Mouse (Mus musculus) intestine, postnatal 0 days (tissue): ENCODE measurements around the gene Gpr180. TPM values are rescaled to one million over a fixed set of nuclear protein-coding genes. Genes with fewer than 3 reads are reported as not detected.
"Not testable (repeated sequence)": the region's sequence is repeated elsewhere in the genome, so short reads cannot be mapped to it uniquely, and the experiment has no call there.

Experiments
- ATAC-seq: fragments of 200-750 bp; cut with Nextera tagmentation; 2 replicates; pipeline ENCODE4 v1.8.0; 2017; ENCODE audit warnings: mild to moderate bottlenecking, moderate TSS enrichment, moderate library complexity
- H3K27ac ChIP-seq: fragments of 300-500 bp; sonication (generic); 2 replicates; pipeline ENCODE4 v1.5.1; 2014; ENCODE audit warnings: mild to moderate bottlenecking, low read depth, low read length, moderate library complexity
- H3K27me3 ChIP-seq: fragments of 300-500 bp; sonication (generic); replicated peaks from 2 replicates; pipeline ENCODE4 v1.6.1; 2014; ENCODE audit warnings: low read length, mixed read lengths; ENCODE audit not compliant: control insufficient read depth, insufficient read depth
- H3K36me3 ChIP-seq: fragments of 300-500 bp; sonication (generic); 2 replicates; pipeline ENCODE4 v1.6.1; 2014; ENCODE audit warnings: mild to moderate bottlenecking, moderate library complexity; ENCODE audit not compliant: control insufficient read depth, insufficient read depth
- H3K4me1 ChIP-seq: fragments of 300-500 bp; sonication (generic); replicated peaks from 2 replicates; pipeline ENCODE4 v1.6.1; 2014; ENCODE audit warnings: antibody characterized with exemption, low read length, mixed read lengths; ENCODE audit not compliant: control insufficient read depth, insufficient read depth
- H3K4me2 ChIP-seq: fragments of 300-500 bp; sonication (generic); replicated peaks from 2 replicates; pipeline ENCODE4 v1.6.1; 2014; ENCODE audit warnings: low read depth, mild to moderate bottlenecking, moderate library complexity
- H3K4me3 ChIP-seq: fragments of 300-500 bp; sonication (generic); 2 replicates; pipeline ENCODE4 v1.5.1; 2014; ENCODE audit warnings: low read depth, low read length
- H3K9ac ChIP-seq: fragments of 300-500 bp; sonication (generic); 2 replicates; pipeline ENCODE4 v1.6.1; 2014; ENCODE audit warnings: mild to moderate bottlenecking, low read depth, low read length
- H3K9me3 ChIP-seq: fragments of 300-500 bp; sonication (generic); 2 replicates; pipeline ENCODE4 v1.6.1; 2016; ENCODE audit warnings: mixed run types; ENCODE audit not compliant: control insufficient read depth
- CTCF ChIP-seq: sonication (generic); IDR thresholded peaks from 2 replicates; pipeline ENCODE4 v1.5.1; 2016; ENCODE audit warnings: low read depth, mild to moderate bottlenecking, control low read depth, antibody characterized with exemption, moderate library complexity
- WGBS: fragments of 180-500 bp; shearing (Covaris S2); extraction: QIAGEN DNeasy Blood & Tissue Kit; methylation state at CpG from one replicate; pipeline ENCODE4 v1.1.7; 2014; 5-methylcytosine and 5-hydroxymethylcytosine counted together
- polyA plus RNA-seq: library from polyadenylated mRNA; unstranded; fragments of >200 nt; fragmentation: Nextera tagmentation; extraction: Ambion mirVana; gene quantifications from 2 replicates; pipeline ENCODE4 v1.2.1, GENCODE M21; 2015

Gene Gpr180
- polyA plus RNA-seq, 1 experiment from 2014 or later: 27.5 TPM

DNA sequence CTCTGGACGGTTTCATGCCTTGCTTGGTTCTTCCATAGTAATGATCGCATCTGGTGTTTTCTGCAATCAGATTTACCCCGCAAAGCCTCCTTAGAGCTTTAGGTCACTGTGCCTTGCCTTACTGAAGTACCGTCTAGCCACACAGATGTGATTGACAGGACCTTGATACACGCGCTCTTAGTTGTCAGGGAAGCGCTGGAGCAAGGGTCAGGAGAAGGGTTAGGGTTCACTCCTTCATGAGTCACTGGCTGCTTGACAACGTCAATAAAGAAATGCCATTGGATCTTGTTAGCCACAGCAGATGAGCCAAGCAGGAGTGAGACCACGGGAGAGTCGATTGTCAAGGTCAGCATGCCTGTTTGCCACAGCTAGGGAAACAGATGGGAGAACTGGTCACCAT is 11.6 kb downstream of the Gpr180 start:
- Histone ChIP-seq H3K9ac (no peak overlapping the region), H3K4me3 (no peak overlapping the region), H3K36me3 (peaks cover 11% of the 10 kb centered on the region), H3K27ac (no peak overlapping the region), H3K9me3 (no peaks in the 10 kb centered on the region), H3K4me2 (no peak overlapping the region), H3K27me3 (no peaks in the 10 kb centered on the region), H3K4me1 (no peaks in the 10 kb centered on the region; the same call in 1 of the 2 replicates)
- no peak for TF ChIP-seq CTCF
- peak; percentile 51; the same call in 1 of the 2 replicates for ATAC-seq
- WGBS: 65% methylated on average over 10 of the region's 10 CpGs

DNA sequence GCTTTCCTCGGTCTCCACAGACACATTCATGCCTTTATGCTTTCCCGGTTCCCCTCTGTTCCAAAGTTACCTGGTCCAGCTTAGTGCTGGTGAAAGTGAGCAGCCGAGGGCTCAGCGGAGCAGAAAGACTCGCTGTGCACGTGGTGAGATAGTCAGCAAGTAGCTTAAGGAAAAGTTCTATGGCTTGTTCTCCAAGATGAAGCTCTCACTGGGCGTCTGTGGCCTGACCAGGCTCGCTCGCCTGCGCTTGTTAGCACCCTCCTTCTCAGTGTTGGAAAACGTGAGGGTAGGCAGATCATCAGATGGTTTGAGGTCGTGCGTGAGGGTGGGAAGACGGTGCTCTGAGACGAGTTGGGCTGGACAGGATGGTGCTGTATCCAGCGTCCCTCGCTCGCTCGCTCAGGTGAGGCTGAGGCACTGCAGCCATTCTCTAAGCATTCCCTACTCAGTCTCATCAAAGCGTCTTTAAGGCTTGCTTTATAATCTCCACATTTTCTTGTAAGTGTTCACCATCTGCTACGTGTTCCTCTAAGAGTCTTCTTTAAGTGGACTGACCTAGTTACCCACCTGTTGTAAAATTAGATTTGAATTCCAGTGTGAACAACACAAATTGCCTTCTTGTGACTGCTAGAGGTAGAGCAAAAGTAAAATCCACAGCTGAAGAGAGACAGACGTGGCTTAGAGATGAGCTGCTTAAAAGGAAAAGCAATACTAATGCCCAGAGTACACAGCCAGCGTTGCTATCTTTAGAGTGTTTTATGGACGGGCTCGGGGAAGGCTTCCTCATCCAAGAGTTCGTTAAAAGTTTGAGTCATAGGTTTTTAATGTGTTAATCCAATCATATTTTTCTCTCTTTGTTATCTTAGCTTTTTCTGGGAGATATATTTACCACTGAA is 13.9 kb downstream of the Gpr180 start:
- Histone ChIP-seq H3K9me3 (no peaks in the 10 kb centered on the region), H3K4me3 (no peak overlapping the region), H3K4me1 (no peaks in the 10 kb centered on the region; the same call in 1 of the 2 replicates), H3K36me3 (peaks cover 27% of the 10 kb centered on the region), H3K4me2 (no peak overlapping the region), H3K27ac (no peak overlapping the region), H3K27me3 (no peaks in the 10 kb centered on the region), H3K9ac (no peak overlapping the region)
- no peak for TF ChIP-seq CTCF
- WGBS: 81% methylated on average over 26 of the region's 26 CpGs
- no peak for ATAC-seq

DNA sequence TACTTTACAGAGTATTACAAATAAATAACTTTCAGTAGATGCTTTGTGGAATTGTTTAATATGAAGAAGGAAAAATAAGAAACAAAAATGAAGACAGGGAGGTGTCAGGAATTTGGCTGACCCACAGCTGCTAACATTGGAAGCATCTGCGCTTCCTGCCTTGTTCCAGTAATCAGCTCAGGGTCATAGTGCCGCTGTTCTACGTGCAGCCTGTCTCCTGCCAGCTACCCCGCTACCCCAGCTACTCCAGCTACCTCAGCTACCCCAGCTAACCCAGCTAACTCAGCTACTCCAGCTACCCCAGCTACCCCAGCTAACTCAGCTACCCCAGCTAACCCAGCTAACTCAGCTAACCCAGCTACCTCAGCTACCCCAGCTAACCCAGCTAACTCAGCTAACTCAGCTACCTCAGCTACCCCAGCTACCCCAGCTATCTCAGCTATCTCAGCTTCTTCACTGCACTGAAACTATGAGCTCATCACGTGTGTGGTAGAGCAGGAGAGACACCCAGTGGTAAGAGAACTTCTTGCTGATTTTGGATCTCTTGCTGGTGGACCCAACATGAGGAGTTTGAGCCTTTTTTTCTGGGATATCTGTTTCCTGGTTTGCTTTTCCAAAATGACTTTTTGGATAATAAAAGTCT is 14.8 kb downstream of the Gpr180 start:
- ATAC-seq: no peak
- peak; percentile 82 for TF ChIP-seq CTCF
- WGBS: 50% methylated on average over 5 of the region's 5 CpGs
- Histone ChIP-seq H3K27me3 (no peaks in the 10 kb centered on the region), H3K9me3 (no peaks in the 10 kb centered on the region), H3K36me3 (peaks cover 21% of the 10 kb centered on the region), H3K4me2 (no peak overlapping the region), H3K27ac (no peak overlapping the region), H3K4me3 (no peak overlapping the region), H3K4me1 (no peaks in the 10 kb centered on the region; the same call in 1 of the 2 replicates), H3K9ac (no peak overlapping the region)

DNA sequence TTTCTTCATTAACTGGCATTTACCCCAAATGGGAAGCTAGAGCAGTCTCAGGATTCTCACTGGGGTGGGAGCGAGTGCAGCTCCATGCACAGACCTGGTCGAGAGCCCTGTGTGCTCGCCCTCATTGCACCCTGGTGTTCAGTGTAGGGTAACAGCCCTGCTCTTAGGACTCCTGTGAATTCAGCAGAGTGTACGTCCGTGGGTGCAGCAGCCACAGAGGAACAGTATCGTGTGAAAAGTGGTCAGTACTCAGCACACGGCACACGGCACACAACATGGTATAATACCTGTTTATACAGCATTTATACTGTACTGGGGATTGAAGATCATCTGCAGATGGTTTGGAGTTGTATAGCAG is 15.3 kb downstream of the Gpr180 start:
- no peak overlapping the region for H3K9ac ChIP-seq
- no peak for ATAC-seq
- 95% methylated on average over 8 of the region's 8 CpGs for WGBS
- H3K9me3 ChIP-seq: no peaks in the 10 kb centered on the region
- peaks cover 20% of the 10 kb centered on the region for H3K36me3 ChIP-seq
- TF ChIP-seq CTCF: no peak
- no peak overlapping the region for H3K27ac ChIP-seq
- no peaks in the 10 kb centered on the region; the same call in 1 of the 2 replicates for H3K4me1 ChIP-seq
- H3K27me3 ChIP-seq: no peaks in the 10 kb centered on the region
- no peak overlapping the region for H3K4me3 ChIP-seq
- H3K4me2 ChIP-seq: no peak overlapping the region

DNA sequence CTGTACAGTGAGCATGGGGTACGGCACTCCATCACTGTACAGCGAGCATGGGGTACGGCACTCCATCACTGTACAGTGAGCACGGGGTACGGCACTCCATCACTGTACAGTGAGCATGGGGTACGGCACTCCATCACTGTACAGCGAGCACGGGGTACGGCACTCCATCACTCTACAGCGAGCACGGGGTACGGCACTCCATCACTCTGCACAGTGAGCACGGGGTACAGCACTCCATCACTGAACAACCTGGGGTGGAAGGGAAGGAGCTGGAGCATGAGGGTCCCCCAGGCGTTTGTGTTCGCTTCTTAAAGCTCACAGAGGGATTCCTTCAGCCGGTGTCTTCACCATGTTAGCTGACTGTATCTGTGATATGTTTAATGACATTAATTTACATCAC is 19.1 kb downstream of the Gpr180 start:
- H3K4me3 ChIP-seq, H3K9me3 ChIP-seq, H3K9ac ChIP-seq, H3K27me3 ChIP-seq, H3K4me2 ChIP-seq, H3K4me1 ChIP-seq, H3K27ac ChIP-seq, ATAC-seq: not testable (repeated sequence)
- peaks cover 35% of the 10 kb centered on the region for H3K36me3 ChIP-seq
- 94% methylated on average over 16 of the region's 16 CpGs for WGBS

DNA sequence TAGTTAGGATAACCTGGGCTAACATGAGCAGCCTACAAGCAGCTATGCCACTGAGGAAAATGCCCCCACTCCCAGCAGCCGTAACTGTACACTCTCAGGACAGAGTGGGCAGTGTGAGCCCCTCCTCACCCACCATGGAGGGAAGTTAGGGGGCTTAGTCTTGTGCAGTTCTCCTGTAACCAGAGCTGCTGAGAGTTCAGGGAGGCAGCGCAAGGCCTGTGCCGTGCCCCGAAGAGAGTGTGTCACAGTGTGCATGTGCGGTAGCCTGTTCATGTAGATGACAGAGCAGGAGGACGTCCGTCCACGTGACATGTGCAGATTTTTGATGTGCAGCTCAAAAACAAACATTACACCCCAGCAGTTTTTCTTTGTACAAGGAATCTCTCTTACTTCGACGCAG is 19.8 kb downstream of the Gpr180 start:
- Histone ChIP-seq H3K27ac (no peak overlapping the region), H3K9me3 (no peaks in the 10 kb centered on the region), H3K4me3 (no peak overlapping the region), H3K9ac (no peak overlapping the region), H3K4me1 (no peaks in the 10 kb centered on the region), H3K4me2 (no peak overlapping the region), H3K27me3 (no peaks in the 10 kb centered on the region), H3K36me3 (peaks cover 39% of the 10 kb centered on the region)
- ATAC-seq: no peak
- TF ChIP-seq CTCF: no peak
- WGBS: 86% methylated on average over 10 of the region's 10 CpGs
